ENCODE assay signal across 14 mouse cellular contexts in genomic region chr2:72242910-72243675, GRCm38 (mm10). TPM values are rescaled to one million over a fixed set of nuclear protein-coding genes. Genes with fewer than 3 reads are reported as not detected.
DNase-seq lines count a peak whose midpoint lies in the region; ATAC-seq lines count a peak whose summit lies in the region.
"Had no signal": no experiment of that assay in that cellular context is flagged by ENCODE, and none has a peak within 500 bp of the region (broad histone marks: within the 10 kb centered on the region; RNA-seq: fewer than 3 reads in every experiment).

No protein-coding gene starts in this region.

- 0 out of 2 replicates have a peak overlapping the region, but pooled peaks have one; percentile 20 for H3K27ac ChIP-seq in limb, embryonic 12.5 days
- no peak overlapping the region for H3K27ac ChIP-seq in limb, embryonic 10.5 days
- peak overlapping the region; percentile 45 for H3K27ac ChIP-seq in embryonic facial prominence, embryonic 15.5 days (replicated peaks)
- H3K27ac ChIP-seq in heart, embryonic 12.5 days (ENCODE audit: poor library complexity, severe bottlenecking): peak overlapping the region; percentile 66
- H3K27ac ChIP-seq: forebrain, embryonic 15.5 days; liver, embryonic 14.5 days; neural tube, embryonic 12.5 days had no signal

- H3K9ac ChIP-seq in limb, embryonic 12.5 days (replicated peaks): no peak overlapping the region
- no peak overlapping the region for H3K9ac ChIP-seq in embryonic facial prominence, embryonic 15.5 days
- no peak overlapping the region for H3K9ac ChIP-seq in heart, embryonic 12.5 days
- H3K9ac ChIP-seq: forebrain, embryonic 15.5 days; liver, embryonic 14.5 days; neural tube, embryonic 12.5 days had no signal

- no peak for ATAC-seq in limb, embryonic 12.5 days (ENCODE audit: insufficient number of reproducible peaks, insufficient read depth, low FRiP score, low TSS enrichment, low read depth)
- ATAC-seq in embryonic facial prominence, embryonic 15.5 days (ENCODE audit: insufficient number of reproducible peaks, low FRiP score, low TSS enrichment, low read depth): no peak
- ATAC-seq in heart, embryonic 12.5 days (ENCODE audit: insufficient number of reproducible peaks, low FRiP score): no peak
- ATAC-seq: forebrain, embryonic 15.5 days had no signal

- intact Hi-C loops in left cerebral cortex, postnatal 14 days (cut with DNase I): no loop called here

- H3K4me1 ChIP-seq in limb, embryonic 12.5 days (replicated peaks): peaks cover 39% of the 10 kb centered on the region
- peaks cover 33% of the 10 kb centered on the region for H3K4me1 ChIP-seq in limb, embryonic 10.5 days
- H3K4me1 ChIP-seq in embryonic facial prominence, embryonic 15.5 days: peaks cover 28% of the 10 kb centered on the region
- H3K4me1 ChIP-seq in heart, embryonic 12.5 days (replicated peaks): peaks cover 26% of the 10 kb centered on the region

- 47% methylated on average over 12 of the region's 12 CpGs for WGBS in limb, embryonic 12.5 days
- 70% methylated on average over 12 of the region's 12 CpGs for WGBS in limb, embryonic 10.5 days
- 53% methylated on average over 12 of the region's 12 CpGs for WGBS in embryonic facial prominence, embryonic 15.5 days
- WGBS in heart, embryonic 12.5 days: 59% methylated on average over 12 of the region's 12 CpGs

- H3K36me3 ChIP-seq in limb, embryonic 12.5 days: no peaks in the 10 kb centered on the region
- H3K36me3 ChIP-seq in limb, embryonic 10.5 days: no peaks in the 10 kb centered on the region
- H3K36me3 ChIP-seq in embryonic facial prominence, embryonic 15.5 days: no peaks in the 10 kb centered on the region
- H3K36me3 ChIP-seq in heart, embryonic 12.5 days: no peaks in the 10 kb centered on the region
- H3K36me3 ChIP-seq: forebrain, embryonic 15.5 days; neural tube, embryonic 12.5 days had no signal

- no peak for DNase-seq in limb, embryonic 10.5 days (ENCODE audit: low spot score)
- DNase-seq in heart, postnatal 4 days: peak; percentile 32
- DNase-seq in left cerebral cortex, postnatal 14 days (ENCODE audit: low spot score in 2 of 2): no peak
- no peak for DNase-seq in urinary bladder, adult 18-20 months (ENCODE audit: low spot score in 2 of 2)
- DNase-seq: cerebellum, postnatal 10 days; kidney, adult 9 months; right cerebral cortex, postnatal 14 days had no signal

- H3K27me3 ChIP-seq in limb, embryonic 12.5 days: no peaks in the 10 kb centered on the region
- H3K27me3 ChIP-seq in limb, embryonic 10.5 days (ENCODE audit: low read depth, poor library complexity, severe bottlenecking): no peaks in the 10 kb centered on the region
- H3K27me3 ChIP-seq in embryonic facial prominence, embryonic 15.5 days: no peaks in the 10 kb centered on the region
- no peaks in the 10 kb centered on the region for H3K27me3 ChIP-seq in heart, embryonic 12.5 days (replicated peaks)
- H3K27me3 ChIP-seq: forebrain, embryonic 15.5 days had no signal

- H3K4me3 ChIP-seq in limb, embryonic 12.5 days (replicated peaks): no peak overlapping the region
- H3K4me3 ChIP-seq in limb, embryonic 10.5 days: no peak overlapping the region
- no peak overlapping the region for H3K4me3 ChIP-seq in embryonic facial prominence, embryonic 15.5 days (replicated peaks)
- H3K4me3 ChIP-seq in heart, embryonic 12.5 days: no peak overlapping the region
- H3K4me3 ChIP-seq: erythroblast, embryonic 14.5 days; forebrain, embryonic 15.5 days had no signal

- no peaks in the 10 kb centered on the region for H3K9me3 ChIP-seq in limb, embryonic 12.5 days
- H3K9me3 ChIP-seq in limb, embryonic 10.5 days (replicated peaks): no peaks in the 10 kb centered on the region
- no peaks in the 10 kb centered on the region for H3K9me3 ChIP-seq in embryonic facial prominence, embryonic 15.5 days (replicated peaks)
- no peaks in the 10 kb centered on the region for H3K9me3 ChIP-seq in heart, embryonic 12.5 days (replicated peaks)
- H3K9me3 ChIP-seq: forebrain, embryonic 15.5 days; neural tube, embryonic 12.5 days had no signal

- H3K4me2 ChIP-seq in limb, embryonic 12.5 days: no peak overlapping the region
- H3K4me2 ChIP-seq in embryonic facial prominence, embryonic 15.5 days (replicated peaks): no peak overlapping the region
- H3K4me2 ChIP-seq in heart, embryonic 12.5 days: 0 out of 2 replicates have a peak overlapping the region, but pooled peaks have one; percentile 3
- H3K4me2 ChIP-seq: neural tube, embryonic 12.5 days had no signal

RNA-seq across cellular contexts. Expression of gene Map3k20, which starts 42.3 kb away (rescaled TPM):
- 9.7 and 10.9 TPM in 2 replicates for polyA plus RNA-seq in limb, embryonic 12.5 days (2016; fragmentation: Nextera tagmentation; extraction: Ambion mirVana)
- 9.9 and 10.4 TPM in 2 replicates for polyA plus RNA-seq in limb, embryonic 10.5 days (2016; fragmentation: Nextera tagmentation; extraction: Ambion mirVana)
- 21.0 and 23.9 TPM in 2 replicates for polyA plus RNA-seq in embryonic facial prominence, embryonic 15.5 days (2015; fragmentation: Nextera tagmentation; extraction: Ambion mirVana)
- polyA plus RNA-seq in heart, embryonic 12.5 days (2016; fragmentation: Nextera tagmentation; extraction: Ambion mirVana): 77.2 and 81.3 TPM in 2 replicates
- total RNA-seq in heart, postnatal 4 days (2021): 100 to 1,000 TPM; 223 to 231 TPM
- total RNA-seq in left cerebral cortex, postnatal 14 days (2021): 10 to 100 TPM in 1 of 2 experiments, 1 to 10 TPM in 1; 8.9 to 12.3 TPM
